Mouse (Mus musculus): ENCODE results near the gene Gm49405.

The Gm49405 gene

DNA sequence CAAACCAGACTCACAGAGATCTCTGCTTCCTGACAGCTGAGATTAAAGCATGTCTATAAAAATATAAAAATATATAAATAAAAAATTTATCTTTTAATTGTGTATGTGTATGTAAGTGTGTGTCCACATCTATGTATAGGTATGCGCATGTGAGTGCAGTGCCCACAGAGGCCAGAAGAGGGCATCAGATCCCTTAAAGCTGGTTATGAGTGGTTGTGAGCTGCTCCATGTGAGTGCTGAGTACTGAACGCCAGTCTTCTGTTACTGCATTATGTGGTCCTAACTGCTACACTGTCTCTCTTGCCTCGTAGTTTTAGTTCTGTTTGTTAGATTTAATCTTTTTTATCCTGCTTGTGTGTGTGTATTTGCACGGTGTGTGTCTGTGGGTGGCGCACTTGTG lies 50.6 kb downstream of the Gm49405 start:
- no peak for DNase-seq (ENCODE audit: low spot score in 2 of 2)

GRCm38 (mm10) chr19:4051741-4052515 lies 51.5 kb downstream of the Gm49405 start:
- no peak for DNase-seq (ENCODE audit: low spot score in 2 of 2)

DNA sequence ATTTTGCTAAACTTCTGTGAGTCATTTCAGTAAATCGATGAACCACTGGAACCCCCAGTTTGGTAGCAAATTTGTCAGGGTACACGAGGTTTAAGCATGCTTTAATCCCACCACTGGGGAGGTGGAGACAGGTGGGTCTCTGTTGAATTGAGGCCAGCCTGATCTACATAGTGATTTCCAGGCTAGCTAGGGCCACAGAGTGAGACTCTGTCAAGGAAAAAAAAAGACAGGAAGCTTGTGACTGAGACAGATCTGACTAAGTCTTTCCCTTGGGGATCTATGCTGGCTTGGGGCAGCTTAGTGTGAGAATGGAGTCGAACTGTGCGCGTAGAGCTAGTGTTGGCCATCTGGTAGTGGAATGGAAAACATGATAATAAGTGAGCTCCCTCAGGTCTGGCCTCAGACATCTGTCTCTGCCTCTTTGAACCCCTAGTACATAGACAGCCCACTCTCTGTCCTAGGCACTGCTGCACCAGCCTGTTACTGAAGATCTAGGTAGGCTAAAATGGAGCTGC lies 52.1 kb downstream of the Gm49405 start:
- DNase-seq (ENCODE audit: low spot score in 2 of 2), result no peak

- no peak for DNase-seq (ENCODE audit: low spot score in 2 of 2)
These were observed 54.2 kb downstream of the Gm49405 start for GRCm38 (mm10) chr19:4054613-4055012.
